Mouse (Mus musculus) cerebellum, adult 2 months (tissue): Measurements from ENCODE around the gene Eml4.

Experiments
- CTCF ChIP-seq: fragments of 200-500 bp; IDR thresholded peaks from 2 replicates; pipeline ENCODE4 v1.5.1; 2011; ENCODE audit warnings: low read depth, mild to moderate bottlenecking, control low read depth, low read length, moderate library complexity, borderline replicate concordance; ENCODE audit not compliant: insufficient read depth
- POLR2A ChIP-seq: fragments of 200-500 bp; IDR thresholded peaks from 2 replicates; pipeline ENCODE4 v1.6.1; 2011; ENCODE audit warnings: low read length, control low read depth, borderline replicate concordance; ENCODE audit not compliant: insufficient read depth

DNA sequence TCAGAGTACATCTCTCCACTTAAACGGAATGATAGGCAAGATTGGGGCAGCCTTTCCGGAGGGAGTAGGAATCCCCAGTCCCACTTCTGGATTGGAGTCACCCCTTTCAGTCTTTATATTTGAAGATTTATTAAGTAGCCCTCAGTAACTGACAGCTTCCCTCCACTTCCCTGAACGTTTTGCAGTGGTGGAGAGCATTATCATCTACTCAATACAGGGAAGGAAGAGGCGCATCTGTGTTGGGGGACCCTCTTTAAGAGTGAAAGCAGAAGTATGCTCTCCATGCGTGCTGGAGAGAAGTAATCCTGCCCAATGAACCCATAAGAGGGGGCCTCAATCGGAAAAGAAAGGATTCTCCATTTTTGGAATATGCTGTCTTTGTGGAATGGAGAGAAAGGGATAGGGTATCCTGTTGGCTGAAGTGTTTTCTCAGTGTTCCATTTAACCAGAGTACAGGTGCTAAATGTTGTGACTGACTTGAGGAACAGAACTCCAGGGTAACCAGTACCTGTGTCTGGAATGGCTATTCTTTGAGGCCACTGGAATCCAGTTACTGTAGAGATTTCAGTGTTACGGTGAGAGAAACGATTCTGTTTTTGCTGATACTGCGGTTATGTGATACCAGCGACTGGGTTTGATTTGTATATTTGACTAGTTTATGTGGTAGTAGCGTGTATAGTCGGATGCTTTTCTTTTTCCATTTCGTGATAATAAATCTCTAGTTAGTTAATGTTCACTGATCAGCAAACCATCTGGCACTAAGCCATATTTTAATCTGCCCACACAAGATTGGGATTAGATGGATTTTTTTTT, 1.1 kb downstream of the Eml4 start:
- no peak for TF ChIP-seq CTCF
- no peak for TF ChIP-seq POLR2A
